Mouse (Mus musculus) neural tube, embryonic 11.5 days (tissue): ENCODE data around the gene Nup62. TPM values are rescaled to one million over a fixed set of nuclear protein-coding genes. Genes with fewer than 3 reads are reported as not detected.
A peak's percentile ranks its signal among the peaks of the same experiment; 100 is the strongest.

Source experiments
- ATAC-seq: fragments of 200-750 bp; cut with Nextera tagmentation; 2 replicates; pipeline ENCODE4 v1.8.0; 2017; ENCODE audit warnings: moderate number of reproducible peaks, mild to moderate bottlenecking, moderate TSS enrichment, moderate library complexity; ENCODE audit not compliant: insufficient read depth, low FRiP score, low TSS enrichment
- DNase-seq: peaks from one replicate; pipeline ENCODE4 v3.0.0-alpha.2; 2015; ENCODE audit warnings: low spot score
- H3K27ac ChIP-seq: fragments of 300-500 bp; sonication (generic); 2 replicates; pipeline ENCODE4 v1.5.1; 2014; ENCODE audit warnings: low read depth, mild to moderate bottlenecking, low read length
- H3K27me3 ChIP-seq: fragments of 300-500 bp; sonication (generic); 2 replicates; pipeline ENCODE4 v1.6.1; 2014; ENCODE audit warnings: mild to moderate bottlenecking, low read length, mixed read lengths; ENCODE audit not compliant: control insufficient read depth, insufficient read depth
- H3K36me3 ChIP-seq: fragments of 300-500 bp; sonication (generic); 2 replicates; pipeline ENCODE4 v1.6.1; 2014; ENCODE audit warnings: mild to moderate bottlenecking, low read length, moderate library complexity, mixed read lengths; ENCODE audit not compliant: control insufficient read depth, insufficient read depth
- H3K4me1 ChIP-seq: fragments of 300-500 bp; sonication (generic); 2 replicates; pipeline ENCODE4 v1.6.1; 2014; ENCODE audit warnings: low read length, mixed read lengths; ENCODE audit not compliant: control insufficient read depth, insufficient read depth
- H3K4me2 ChIP-seq: fragments of 300-500 bp; sonication (generic); 2 replicates; pipeline ENCODE4 v1.6.1; 2014; ENCODE audit warnings: low read depth, mild to moderate bottlenecking, moderate library complexity
- H3K4me3 ChIP-seq: fragments of 300-500 bp; sonication (generic); 2 replicates; pipeline ENCODE4 v1.5.1; 2014; ENCODE audit warnings: low read depth, low read length
- H3K9ac ChIP-seq: fragments of 300-500 bp; sonication (generic); 2 replicates; pipeline ENCODE4 v1.6.1; 2014; ENCODE audit warnings: mild to moderate bottlenecking, low read length
- H3K9me3 ChIP-seq: fragments of 300-500 bp; sonication (generic); 2 replicates; pipeline ENCODE4 v1.6.1; 2016; ENCODE audit warnings: low read length; ENCODE audit not compliant: control insufficient read depth
- WGBS: fragments of 180-500 bp; shearing (Covaris S2); extraction: QIAGEN DNeasy Blood & Tissue Kit; methylation state at CpG from one replicate; pipeline ENCODE4 v1.1.7; 2014; 5-methylcytosine and 5-hydroxymethylcytosine counted together
- microRNA counts: library from miRNA; unstranded; fragments of <30 nt; microRNA quantifications from one replicate; lab custom pipeline; 2015
- microRNA-seq: library from miRNA; unstranded; fragments of <30 nt; microRNA quantifications from one replicate; pipeline ENCODE4, GENCODE M21; 2016
- polyA plus RNA-seq: library from polyadenylated mRNA; unstranded; fragments of >200 nt; fragmentation: Nextera tagmentation; extraction: Ambion mirVana; gene quantifications from 2 replicates; pipeline ENCODE4 v1.2.1, GENCODE M21; 2014

Gene Nup62
- polyA plus RNA-seq, 1 experiment from 2014 or later = 68.3 TPM

GRCm38 (mm10) chr7:44877833-44878232 is 61.9 kb downstream of the Nup62 start:
- H3K4me2 ChIP-seq = no peak overlapping the region
- no peak overlapping the region for H3K9ac ChIP-seq
- no peak overlapping the region for H3K4me3 ChIP-seq
- no peak overlapping the region for H3K27ac ChIP-seq
- H3K27me3 ChIP-seq = no peaks in the 10 kb centered on the region
- ATAC-seq = no peak
- peaks cover 30% of the 10 kb centered on the region for H3K36me3 ChIP-seq
- no peak for DNase-seq
- WGBS = 92% methylated on average over 14 of the region's 14 CpGs
- H3K4me1 ChIP-seq = no peaks in the 10 kb centered on the region
- H3K9me3 ChIP-seq = no peaks in the 10 kb centered on the region

MicroRNAs encoded within 50 kb of the gene (microRNA counts, 519-probe panel; counts per million panel counts)
- microRNA mmu-miR-707 (lab: Ali Mortazavi, UCI) = 171 counts per million, percentile 57 among the panel's probes with 10 or more counts

Small RNAs within 50 kb of the gene (microRNA-seq; reads per million reads assigned to microRNA genes)
- gene Mir707 = not detected

Other genes starting within 250 kb of the Nup62 start
- gene Napsa, start 243.7 kb upstream of the Nup62 start, polyA plus RNA-seq = 0.42 and 0.49 TPM in 2 replicates
- 0.92 and 1.7 TPM in 2 replicates for gene Kcnc3, start 225.4 kb upstream of the Nup62 start, polyA plus RNA-seq
- gene Myh14, start 145.2 kb upstream of the Nup62 start, polyA plus RNA-seq = 2.2 and 2.5 TPM in 2 replicates
- not detected in 2 replicates for gene Izumo2, start 107.3 kb upstream of the Nup62 start, polyA plus RNA-seq
- 37.5 and 41.2 TPM in 2 replicates for gene Vrk3, start 67.7 kb upstream of the Nup62 start, polyA plus RNA-seq
- 2.9 and 3.2 TPM in 2 replicates for gene Zfp473, start 65.0 kb upstream of the Nup62 start, polyA plus RNA-seq
- gene Il4i1, start 299 bp downstream of the Nup62 start, polyA plus RNA-seq = 0.65 and 1.1 TPM in 2 replicates
- gene Atf5, start 570 bp downstream of the Nup62 start, polyA plus RNA-seq = 2.1 and 3.1 TPM in 2 replicates
- gene Akt1s1, start 32.9 kb downstream of the Nup62 start, polyA plus RNA-seq = 37.2 and 49.3 TPM in 2 replicates
- gene Tbc1d17, start 33.0 kb downstream of the Nup62 start, polyA plus RNA-seq = 69.3 and 93.0 TPM in 2 replicates
- 30.2 and 30.6 TPM in 2 replicates for gene Pnkp, start 41.1 kb downstream of the Nup62 start, polyA plus RNA-seq
- 418 and 419 TPM in 2 replicates for gene Ptov1, start 53.7 kb downstream of the Nup62 start, polyA plus RNA-seq
- gene Med25, start 76.6 kb downstream of the Nup62 start, polyA plus RNA-seq = 87.7 and 93.1 TPM in 2 replicates
- 18.7 and 20.0 TPM in 2 replicates for gene Fuz, start 80.0 kb downstream of the Nup62 start, polyA plus RNA-seq
- gene Ap2a1, start 113.4 kb downstream of the Nup62 start, polyA plus RNA-seq = 92.5 and 95.0 TPM in 2 replicates
- 0.27 TPM in 1 of 2 replicates, not detected in the other for gene Tsks, start 127.1 kb downstream of the Nup62 start, polyA plus RNA-seq
- 22.0 and 25.2 TPM in 2 replicates for gene Cpt1c, start 158.8 kb downstream of the Nup62 start, polyA plus RNA-seq
- gene Prmt1, start 170.5 kb downstream of the Nup62 start, polyA plus RNA-seq = 304 and 319 TPM in 2 replicates
- gene Irf3, start 181.6 kb downstream of the Nup62 start, polyA plus RNA-seq = 67.1 and 72.3 TPM in 2 replicates
- 51.6 and 52.9 TPM in 2 replicates for gene Bcl2l12, start 182.6 kb downstream of the Nup62 start, polyA plus RNA-seq
- 54.7 and 57.6 TPM in 2 replicates for gene Scaf1, start 200.3 kb downstream of the Nup62 start, polyA plus RNA-seq
- gene Rras, start 201.9 kb downstream of the Nup62 start, polyA plus RNA-seq = 17.7 and 20.0 TPM in 2 replicates
- gene Prr12, start 236.8 kb downstream of the Nup62 start, polyA plus RNA-seq = 12.9 and 13.2 TPM in 2 replicates
- 59.3 and 65.1 TPM in 2 replicates for gene Nosip, start 246.3 kb downstream of the Nup62 start, polyA plus RNA-seq
- 14.8 and 16.2 TPM in 2 replicates for gene Prrg2, start 246.6 kb downstream of the Nup62 start, polyA plus RNA-seq